Mouse (Mus musculus) T-cell, adult 66 days (primary cell): ENCODE results near the gene Surf1. TPM values are rescaled to one million over a fixed set of nuclear protein-coding genes. Genes with fewer than 3 reads are reported as not detected.

ENCODE experiments used
- total RNA-seq, 2 experiments: library from RNA; stranded (reverse); gene quantifications; 3 replicates in 1 of 2; 4 replicates in 1 of 2; pipeline ENCODE4 v1.2.4; 2023

The Surf1 gene
- total RNA-seq: 10 to 100 TPM; 62.7 to 72.0 TPM

GRCm38 (mm10) chr2:26915927-26916728, at the start of gene Surf1, which contains the start of gene Surf2:
Gene Surf1, minus strand, starts transcription at chr2:26916530.
Gene Surf2, plus strand, starts transcription at chr2:26916367.

GRCm38 (mm10) chr2:26963923-26964723, 47.8 kb upstream of the Surf1 start, which contains the start of gene Rexo4:
Gene Rexo4, minus strand, starts transcription at chr2:26964386.

GRCm38 (mm10) chr2:26933304-26934055, 17.1 kb upstream of the Surf1 start, which contains the start of the genes Surf4 and Stkld1:
Gene Surf4, minus strand, starts transcription at chr2:26933928.
Gene Stkld1, plus strand, starts transcription at chr2:26934047.

GRCm38 (mm10) chr2:26910124-26910993, 6.0 kb downstream of the Surf1 start, which contains the start of the genes Med22 and Rpl7a:
Gene Med22, minus strand, starts transcription at chr2:26910677.
Gene Rpl7a, plus strand, starts transcription at chr2:26910764.

DNA sequence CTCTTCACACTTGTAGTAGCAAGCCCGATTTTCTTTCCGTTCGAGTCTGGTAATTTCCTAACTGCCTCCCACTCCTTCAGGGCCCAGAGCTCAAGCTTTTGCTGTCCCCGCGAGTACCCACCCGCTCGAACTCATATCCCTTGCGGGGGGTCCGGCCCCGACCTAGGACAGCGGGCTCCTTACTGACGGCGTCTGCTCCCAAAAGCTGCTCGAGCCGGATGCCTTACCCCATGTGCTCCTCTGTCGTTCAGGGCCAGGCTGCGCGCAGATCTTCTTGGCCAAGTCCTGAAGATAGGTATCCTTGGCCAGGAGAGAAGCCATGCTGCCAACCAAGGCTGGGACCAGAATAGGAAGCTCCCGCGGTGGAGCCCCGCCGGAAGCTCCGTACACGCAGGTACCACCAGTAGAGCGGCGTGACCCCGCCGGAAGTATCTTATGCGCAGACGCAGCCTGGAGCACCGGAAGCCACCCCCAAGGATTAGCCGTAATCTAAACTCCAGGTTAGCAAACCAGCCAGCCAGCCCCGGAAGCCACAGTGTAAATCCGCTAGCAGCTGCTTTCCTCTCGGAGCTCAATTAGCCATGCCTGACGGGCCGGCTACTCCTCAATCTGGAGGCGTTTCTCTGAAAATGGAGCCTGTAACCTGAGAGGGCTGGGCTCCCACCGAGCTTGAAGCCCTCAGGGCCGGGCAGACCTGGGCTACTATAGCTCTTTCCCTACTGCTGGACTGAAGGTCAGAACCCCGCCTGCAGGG, 13.7 kb downstream of the Surf1 start, which contains the start of gene Surf6:
Gene Surf6, minus strand, starts transcription at position 413 of the 754 bp plus-strand sequence.

GRCm38 (mm10) chr2:26864879-26865278, 51.5 kb downstream of the Surf1 start, which contains the start of gene Abo:
Gene Abo, minus strand, starts transcription at chr2:26864979.

Other genes with a start within 250 kb of the Surf1 start
- gene Lcn4, start 245.2 kb downstream of the Surf1 start, total RNA-seq: 10 to 100 TPM; 10.2 to 13.5 TPM
- not detected for gene Abo, start 51.6 kb downstream of the Surf1 start, total RNA-seq
- 10 to 100 TPM; 66.6 to 79.3 TPM for gene Surf6, start 13.7 kb downstream of the Surf1 start, total RNA-seq
- 10 to 100 TPM; 21.7 to 25.8 TPM for gene Med22, start 5.9 kb downstream of the Surf1 start, total RNA-seq
- gene Rpl7a, start 5.8 kb downstream of the Surf1 start, total RNA-seq: 100 to 1,000 TPM; 882 to 950 TPM
- 10 to 100 TPM; 57.0 to 61.8 TPM for gene Surf2, start 163 bp downstream of the Surf1 start, total RNA-seq
- gene Surf4, start 17.4 kb upstream of the Surf1 start, total RNA-seq: 10 to 100 TPM; 80.8 to 82.9 TPM
- gene Stkld1, start 17.5 kb upstream of the Surf1 start, total RNA-seq: not detected
- 100 to 1,000 TPM in 1 of 2 experiments, 10 to 100 TPM in 1; 96.5 to 103 TPM for gene Rexo4, start 47.9 kb upstream of the Surf1 start, total RNA-seq
- not detected for gene Adamts13, start 56.9 kb upstream of the Surf1 start, total RNA-seq
- gene Cacfd1, start 93.4 kb upstream of the Surf1 start, total RNA-seq: 10 to 100 TPM; 35.4 TPM
- under 1 TPM; 0.53 to 0.82 TPM for gene Slc2a6, start 111.5 kb upstream of the Surf1 start, total RNA-seq
- gene Mymk, start 155.6 kb upstream of the Surf1 start, total RNA-seq: not detected
- gene Adamtsl2, start 162.8 kb upstream of the Surf1 start, total RNA-seq: 1 to 10 TPM in 1 of 2 experiments, under 1 TPM in 1; 0.52 to 1.0 TPM
- not detected for gene Fam163b, start 226.0 kb upstream of the Surf1 start, total RNA-seq
- not detected for gene Dbh, start 248.7 kb upstream of the Surf1 start, total RNA-seq